Comparison of ENCODE assay signal across 8 mouse cellular contexts in the genomic region with DNA sequence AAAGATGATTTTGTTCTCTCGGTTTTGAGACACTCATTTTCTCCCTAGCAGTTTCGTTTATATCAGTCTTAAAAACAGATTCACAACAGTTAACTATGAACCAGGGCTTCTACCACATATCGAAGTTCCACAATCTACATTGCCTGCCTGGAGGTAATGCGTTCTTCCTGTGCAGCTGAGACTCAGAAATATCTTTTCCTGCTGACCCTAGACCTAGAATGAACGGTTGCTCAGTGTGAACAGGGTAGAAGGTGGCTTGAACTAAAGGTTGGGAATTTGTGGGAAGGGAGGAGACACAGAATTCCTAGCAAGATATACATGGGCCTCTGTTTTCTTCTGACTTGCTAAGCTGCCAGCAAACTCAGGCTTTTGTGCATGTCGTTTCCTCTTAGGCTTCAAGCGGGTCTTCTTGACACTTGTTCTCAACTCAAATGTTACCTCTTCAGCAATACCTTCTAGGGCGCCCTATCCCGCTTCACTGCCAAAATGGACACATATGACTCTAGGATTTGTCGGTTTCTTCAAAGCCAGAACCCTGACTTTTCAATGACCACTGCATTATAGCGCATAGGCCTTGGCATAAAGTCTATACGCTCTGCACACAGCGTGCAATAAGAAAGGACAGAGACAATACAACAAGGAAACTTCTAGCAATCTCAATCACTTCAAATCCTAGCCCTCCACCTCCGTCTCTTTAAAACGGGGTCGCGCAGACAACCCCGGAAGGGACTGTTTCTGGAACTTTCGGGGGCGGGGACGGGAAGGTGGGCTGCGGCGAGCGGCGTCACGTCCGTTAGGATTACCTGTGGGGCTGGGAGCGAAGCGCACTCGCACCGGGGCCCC. TPM values are rescaled to one million over a fixed set of nuclear protein-coding genes. Genes with fewer than 3 reads are reported as not detected.
DNase-seq lines count a peak whose midpoint lies in the region; ATAC-seq and TF ChIP-seq lines count a peak whose summit lies in the region.

No protein-coding gene starts in this region.

- H3K9ac ChIP-seq in heart, embryonic 13.5 days, result peak overlapping the region; percentile 94
- peak overlapping the region; percentile 79 for H3K9ac ChIP-seq in CH12.LX (ENCODE audit: insufficient read depth, low read depth)
- H3K9ac ChIP-seq in embryonic facial prominence, embryonic 14.5 days (ENCODE audit: low read depth, low read length), result peak overlapping the region; percentile 97
- peak overlapping the region; percentile 99 for H3K9ac ChIP-seq in limb, embryonic 13.5 days

- TF ChIP-seq EP300 in CH12.LX (IDR thresholded peaks at IDR 0.05; ENCODE audit: low read length), result no peak

- no peaks in the 10 kb centered on the region for H3K9me3 ChIP-seq in heart, embryonic 13.5 days
- no peaks in the 10 kb centered on the region for H3K9me3 ChIP-seq in CH12.LX (replicated peaks; ENCODE audit: low read length)
- H3K9me3 ChIP-seq in embryonic facial prominence, embryonic 14.5 days (ENCODE audit: control insufficient read depth, low read length), result no peaks in the 10 kb centered on the region
- H3K9me3 ChIP-seq in limb, embryonic 13.5 days, result no peaks in the 10 kb centered on the region

- H3K27ac ChIP-seq in heart, embryonic 13.5 days (replicated peaks), result peak overlapping the region; percentile 97
- peak overlapping the region; percentile 72 for H3K27ac ChIP-seq in CH12.LX (ENCODE audit: insufficient read depth, low read depth)
- H3K27ac ChIP-seq in embryonic facial prominence, embryonic 14.5 days (replicated peaks; ENCODE audit: low read depth, low read length), result peak overlapping the region; percentile 93
- peak overlapping the region; percentile 92 for H3K27ac ChIP-seq in limb, embryonic 13.5 days
- peak overlapping the region; percentile 77 for H3K27ac ChIP-seq in small intestine, adult 2 months (ENCODE audit: insufficient read depth, low read depth, low read length)

- no peak for TF ChIP-seq CTCF in CH12.LX (conservative IDR thresholded peaks at IDR 0.05 in 1 of 2, IDR thresholded peaks at IDR 0.05 in 1 of 2; ENCODE audit: low read depth in 2 of 2, low read length in 2 of 2)
- no peak for TF ChIP-seq CTCF in small intestine, adult 2 months (IDR thresholded peaks at IDR 0.05; ENCODE audit: extremely low read depth, insufficient read length, insufficient replicate concordance, low read depth, low read length)

- peaks cover 44% of the 10 kb centered on the region for H3K36me3 ChIP-seq in heart, embryonic 13.5 days
- H3K36me3 ChIP-seq in CH12.LX (replicated peaks in 1 of 2; ENCODE audit: control insufficient read depth in 1 of 2, insufficient read depth in 1 of 2, low read length in 1 of 2), result peaks cover 19 to 42% of the 10 kb centered on the region in 2 experiments
- H3K36me3 ChIP-seq in embryonic facial prominence, embryonic 14.5 days (ENCODE audit: control insufficient read depth, insufficient read depth, low read length), result peaks cover 38% of the 10 kb centered on the region
- peaks cover 34% of the 10 kb centered on the region for H3K36me3 ChIP-seq in limb, embryonic 13.5 days
- H3K36me3 ChIP-seq in small intestine, adult 2 months (ENCODE audit: control insufficient read depth, insufficient read depth, low read length), result peaks cover 12% of the 10 kb centered on the region

- intact Hi-C loops in left cerebral cortex, postnatal 25 days (cut with DNase I), result loop anchor here (2.0 kb wide), 2 partner anchors 48 to 66 kb away; partner anchors contain the start of genes Dctn5 and Palb2

- WGBS in heart, embryonic 13.5 days, result 14% methylated on average over 31 of the region's 31 CpGs
- 16% methylated on average over 31 of the region's 31 CpGs for WGBS in embryonic facial prominence, embryonic 14.5 days
- 22% methylated on average over 27 of the region's 31 CpGs for WGBS in limb, embryonic 13.5 days
- 2% methylated on average over 31 of the region's 31 CpGs for WGBS in small intestine, adult 2 months

- TF ChIP-seq RAD21 in CH12.LX (IDR thresholded peaks at IDR 0.05; ENCODE audit: low read depth, low read length), result no peak

- no peak; the same call in 1 of the 2 replicates for TF ChIP-seq POLR2A in CH12.LX (IDR thresholded peaks at IDR 0.05; ENCODE audit: low read depth, low read length)
- TF ChIP-seq POLR2A in small intestine, adult 2 months (IDR thresholded peaks at IDR 0.05; ENCODE audit: low read depth, low read length), result no peak

- H3K4me3 ChIP-seq in heart, embryonic 13.5 days, result peak overlapping the region; percentile 81
- H3K4me3 ChIP-seq in CH12.LX (replicated peaks in 1 of 3; ENCODE audit: low read depth in 2 of 3, low read length in 2 of 3, poor library complexity in 1 of 3), result peak overlapping the region; percentile 92 to 100 (median 98)
- peak overlapping the region; percentile 100 for H3K4me3 ChIP-seq in embryonic facial prominence, embryonic 14.5 days (ENCODE audit: low read depth, low read length)
- peak overlapping the region; percentile 100 for H3K4me3 ChIP-seq in limb, embryonic 13.5 days
- peak overlapping the region; percentile 97 for H3K4me3 ChIP-seq in small intestine, adult 2 months (ENCODE audit: low read depth, low read length)

- dilution Hi-C loops in CH12.LX (cut with MboI; ENCODE audit: extremely low pct_ligation_motif_present, extremely low pct_unique_long_range_greater_than_20kb, low sequenced_read_pairs), result no loop called here

- peaks cover 32% of the 10 kb centered on the region for H3K79me2 ChIP-seq in CH12.LX (replicated peaks; ENCODE audit: control insufficient read depth, extremely low read depth, insufficient read depth, poor library complexity, severe bottlenecking)

- no peaks in the 10 kb centered on the region for H3K27me3 ChIP-seq in heart, embryonic 13.5 days (replicated peaks)
- no peaks in the 10 kb centered on the region for H3K27me3 ChIP-seq in CH12.LX (replicated peaks)
- H3K27me3 ChIP-seq in embryonic facial prominence, embryonic 14.5 days (replicated peaks; ENCODE audit: control insufficient read depth, insufficient read depth, low read length), result no peaks in the 10 kb centered on the region
- no peaks in the 10 kb centered on the region for H3K27me3 ChIP-seq in limb, embryonic 13.5 days
- no peaks in the 10 kb centered on the region for H3K27me3 ChIP-seq in small intestine, adult 2 months (ENCODE audit: control insufficient read depth, insufficient read depth, low read length)

- no peak for ATAC-seq in heart, embryonic 13.5 days (ENCODE audit: extremely low read depth, insufficient number of reproducible peaks, low FRiP score, low TSS enrichment)
- ATAC-seq in embryonic facial prominence, embryonic 14.5 days (ENCODE audit: low read depth), result peak; percentile 53; the same call in 1 of the 2 replicates
- ATAC-seq in limb, embryonic 13.5 days (ENCODE audit: low FRiP score, low read depth), result peak; percentile 65

- DNase-seq in heart, adult 9 months (ENCODE audit: low spot score in 2 of 2), result no peak
- DNase-seq in CH12.LX (ENCODE audit: extremely low read depth), result peak; percentile 35
- DNase-seq in embryonic facial prominence, embryonic 14.5 days (ENCODE audit: low spot score), result no peak
- DNase-seq in left cerebral cortex, postnatal 25 days (ENCODE audit: low spot score in 2 of 2), result no peak
- no peak for DNase-seq in retina, embryonic 14.5 days (ENCODE audit: low spot score)

- in situ Hi-C loops in CH12.LX (cut with MboI; ENCODE audit: low pct_ligation_motif_present, low pct_unique_long_range_greater_than_20kb, low sequenced_read_pairs), result no loop called here

- peak overlapping the region; percentile 90 for H3K4me2 ChIP-seq in heart, embryonic 13.5 days
- peak overlapping the region; percentile 99 for H3K4me2 ChIP-seq in CH12.LX (ENCODE audit: insufficient read depth, low read depth, poor library complexity, severe bottlenecking)
- H3K4me2 ChIP-seq in embryonic facial prominence, embryonic 14.5 days (ENCODE audit: low read depth, low read length), result peak overlapping the region; percentile 69
- peak overlapping the region; percentile 76 for H3K4me2 ChIP-seq in limb, embryonic 13.5 days (replicated peaks)

- peaks cover 38% of the 10 kb centered on the region for H3K4me1 ChIP-seq in heart, embryonic 13.5 days
- peaks cover 10 to 44% of the 10 kb centered on the region in 2 experiments for H3K4me1 ChIP-seq in CH12.LX (ENCODE audit: control insufficient read depth in 1 of 2, insufficient read depth in 2 of 2)
- H3K4me1 ChIP-seq in embryonic facial prominence, embryonic 14.5 days (ENCODE audit: control insufficient read depth, insufficient read depth, low read length), result peaks cover 19% of the 10 kb centered on the region
- H3K4me1 ChIP-seq in limb, embryonic 13.5 days, result peaks cover 30% of the 10 kb centered on the region
- peaks cover 10% of the 10 kb centered on the region; the same call in 1 of the 2 replicates for H3K4me1 ChIP-seq in small intestine, adult 2 months (ENCODE audit: control insufficient read depth, insufficient read depth, insufficient read length, low read length)

RNA-seq across cellular contexts. Expression of gene Ubfd1, which starts 0.7 kb away (rescaled TPM):
- polyA plus RNA-seq in heart, embryonic 13.5 days (2015; fragmentation: Nextera tagmentation; extraction: Ambion mirVana), result 46.3 and 46.9 TPM in 2 replicates
- total RNA-seq in CH12.LX (2012; rRNA removed) (26.9 and 38.9 TPM in 2 replicates), CH12.LX (2014; rRNA removed) (48.7 and 51.8 TPM in 2 replicates)
- 36.5 and 49.5 TPM in 2 replicates for polyA plus RNA-seq in CH12.LX (2012; ENCODE audit: insufficient read length, low read depth)
- polyA plus RNA-seq in embryonic facial prominence, embryonic 14.5 days (2014; fragmentation: Nextera tagmentation; extraction: Ambion mirVana), result 90.2 and 91.6 TPM in 2 replicates
- 71.3 and 76.5 TPM in 2 replicates for polyA plus RNA-seq in limb, embryonic 13.5 days (2015; fragmentation: Nextera tagmentation; extraction: Ambion mirVana)
- 15.9 and 19.3 TPM in 2 replicates for polyA plus RNA-seq in small intestine, adult 2 months (2012; rRNA removed)
- total RNA-seq in left cerebral cortex, postnatal 25 days (2021), result 10 to 100 TPM; 66.1 to 67.8 TPM

RNA-seq across cellular contexts. Expression of gene Ears2, which starts 0.7 kb away (rescaled TPM):
- polyA plus RNA-seq in heart, embryonic 13.5 days (2015; fragmentation: Nextera tagmentation; extraction: Ambion mirVana), result 27.4 and 27.9 TPM in 2 replicates
- total RNA-seq in CH12.LX (2012; rRNA removed) (11.2 and 14.3 TPM in 2 replicates), CH12.LX (2014; rRNA removed) (11.8 and 13.2 TPM in 2 replicates)
- polyA plus RNA-seq in CH12.LX (2012; ENCODE audit: insufficient read length, low read depth), result 10.6 and 11.7 TPM in 2 replicates
- 17.3 and 19.0 TPM in 2 replicates for polyA plus RNA-seq in embryonic facial prominence, embryonic 14.5 days (2014; fragmentation: Nextera tagmentation; extraction: Ambion mirVana)
- 15.4 and 16.2 TPM in 2 replicates for polyA plus RNA-seq in limb, embryonic 13.5 days (2015; fragmentation: Nextera tagmentation; extraction: Ambion mirVana)
- polyA plus RNA-seq in small intestine, adult 2 months (2012; rRNA removed), result 4.9 and 7.4 TPM in 2 replicates
- total RNA-seq in left cerebral cortex, postnatal 25 days (2021), result 1 to 10 TPM; 8.3 to 9.0 TPM

RNA-seq across cellular contexts. Expression of gene Ndufab1, which starts 35.4 kb away (rescaled TPM):
- polyA plus RNA-seq in heart, embryonic 13.5 days (2015; fragmentation: Nextera tagmentation; extraction: Ambion mirVana), result 1,343 and 1,477 TPM in 2 replicates
- total RNA-seq in CH12.LX (2012; rRNA removed) (156 and 162 TPM in 2 replicates), CH12.LX (2014; rRNA removed) (248 and 268 TPM in 2 replicates)
- polyA plus RNA-seq in CH12.LX (2012; ENCODE audit: insufficient read length, low read depth), result 302 and 366 TPM in 2 replicates
- 559 and 632 TPM in 2 replicates for polyA plus RNA-seq in embryonic facial prominence, embryonic 14.5 days (2014; fragmentation: Nextera tagmentation; extraction: Ambion mirVana)
- 651 and 677 TPM in 2 replicates for polyA plus RNA-seq in limb, embryonic 13.5 days (2015; fragmentation: Nextera tagmentation; extraction: Ambion mirVana)
- polyA plus RNA-seq in small intestine, adult 2 months (2012; rRNA removed), result 395 and 1,026 TPM in 2 replicates
- total RNA-seq in left cerebral cortex, postnatal 25 days (2021), result 100 to 1,000 TPM; 258 to 307 TPM

RNA-seq across cellular contexts. Expression of gene Gga2, which starts 45.3 kb away (rescaled TPM):
- 77.2 TPM in 2 replicates for polyA plus RNA-seq in heart, embryonic 13.5 days (2015; fragmentation: Nextera tagmentation; extraction: Ambion mirVana)
- total RNA-seq in CH12.LX (2012; rRNA removed), result 26.8 and 29.6 TPM in 2 replicates
- 24.1 and 27.4 TPM in 2 replicates for total RNA-seq in CH12.LX (2014; rRNA removed)
- polyA plus RNA-seq in CH12.LX (2012; ENCODE audit: insufficient read length, low read depth), result 79.0 and 79.2 TPM in 2 replicates
- polyA plus RNA-seq in embryonic facial prominence, embryonic 14.5 days (2014; fragmentation: Nextera tagmentation; extraction: Ambion mirVana), result 75.8 and 86.4 TPM in 2 replicates
- polyA plus RNA-seq in limb, embryonic 13.5 days (2015; fragmentation: Nextera tagmentation; extraction: Ambion mirVana), result 123 and 127 TPM in 2 replicates
- polyA plus RNA-seq in small intestine, adult 2 months (2012; rRNA removed), result 16.0 and 17.4 TPM in 2 replicates
- 10 to 100 TPM; 27.7 to 33.5 TPM for total RNA-seq in left cerebral cortex, postnatal 25 days (2021)
